Mouse (Mus musculus): ENCODE data around the gene Stx19. TPM values are rescaled to one million over a fixed set of nuclear protein-coding genes. Genes with fewer than 3 reads are reported as not detected.

Gene Stx19
- polyA plus RNA-seq, 1 experiment from 2014 or later: 0.31 TPM

GRCm38 (mm10) chr16:62810855-62811254 is 3.6 kb upstream of the Stx19 start:
- no peak overlapping the region for H3K27ac ChIP-seq (replicated peaks)
- 93% methylated on average over 4 of the region's 4 CpGs for WGBS
- H3K9ac ChIP-seq: no peak overlapping the region
- ATAC-seq (ENCODE audit: low read depth): no peak
- H3K27me3 ChIP-seq: no peaks in the 10 kb centered on the region
- H3K4me2 ChIP-seq: no peak overlapping the region
- H3K4me3 ChIP-seq: no peak overlapping the region
- H3K4me1 ChIP-seq (replicated peaks): peaks cover 6% of the 10 kb centered on the region; the same call in 1 of the 2 replicates
- H3K36me3 ChIP-seq: peaks cover 13% of the 10 kb centered on the region
- H3K9me3 ChIP-seq: no peaks in the 10 kb centered on the region

GRCm38 (mm10) chr16:62813790-62814189 is 686 bp upstream of the Stx19 start:
- H3K4me3 ChIP-seq: no peak overlapping the region
- ATAC-seq (ENCODE audit: low read depth): no peak
- H3K36me3 ChIP-seq: peaks cover 13% of the 10 kb centered on the region
- no peak overlapping the region for H3K4me2 ChIP-seq
- H3K4me1 ChIP-seq (replicated peaks): no peaks in the 10 kb centered on the region
- 81% methylated on average over 5 of the region's 5 CpGs for WGBS
- no peak overlapping the region for H3K27ac ChIP-seq (replicated peaks)
- H3K9me3 ChIP-seq: no peaks in the 10 kb centered on the region
- H3K27me3 ChIP-seq: no peaks in the 10 kb centered on the region
- H3K9ac ChIP-seq: no peak overlapping the region

- Histone ChIP-seq H3K4me3 (no peak overlapping the region), H3K4me1 (replicated peaks) (no peaks in the 10 kb centered on the region), H3K27ac (replicated peaks) (no peak overlapping the region), H3K9me3 (no peaks in the 10 kb centered on the region), H3K9ac (no peak overlapping the region), H3K36me3 (no peaks in the 10 kb centered on the region; the same call in 1 of the 2 replicates), H3K4me2 (no peak overlapping the region), H3K27me3 (no peaks in the 10 kb centered on the region)
- WGBS: 94% methylated on average over 6 of the region's 6 CpGs
- no peak for ATAC-seq (ENCODE audit: low read depth)
Measured at GRCm38 (mm10) chr16:62822472-62822871, 8.0 kb downstream of the Stx19 start.

GRCm38 (mm10) chr16:62826156-62827001 is 11.9 kb downstream of the Stx19 start:
- Histone ChIP-seq H3K4me3 (no peak overlapping the region), H3K27me3 (no peaks in the 10 kb centered on the region), H3K9me3 (no peaks in the 10 kb centered on the region), H3K36me3 (no peaks in the 10 kb centered on the region; the same call in 1 of the 2 replicates), H3K27ac (replicated peaks) (no peak overlapping the region), H3K4me2 (no peak overlapping the region), H3K4me1 (replicated peaks) (no peaks in the 10 kb centered on the region), H3K9ac (no peak overlapping the region)
- 78% methylated on average over 12 of the region's 12 CpGs for WGBS
- peak; percentile 26; the same call in 1 of the 2 replicates for ATAC-seq (ENCODE audit: low read depth)

GRCm38 (mm10) chr16:62832027-62832426 is 17.6 kb downstream of the Stx19 start:
- Histone ChIP-seq H3K4me3 (no peak overlapping the region), H3K27ac (replicated peaks) (no peak overlapping the region), H3K9me3 (no peaks in the 10 kb centered on the region), H3K9ac (no peak overlapping the region), H3K27me3 (no peaks in the 10 kb centered on the region), H3K4me1 (replicated peaks) (no peaks in the 10 kb centered on the region), H3K36me3 (no peaks in the 10 kb centered on the region), H3K4me2 (no peak overlapping the region)
- WGBS: 89% methylated on average over 2 of the region's 2 CpGs
- no peak for ATAC-seq (ENCODE audit: low read depth)

GRCm38 (mm10) chr16:62832481-62832880 is 18.0 kb downstream of the Stx19 start:
- 22% methylated on average over 4 of the region's 4 CpGs for WGBS
- peak; percentile 50; the same call in 1 of the 2 replicates for ATAC-seq (ENCODE audit: low read depth)
- Histone ChIP-seq H3K4me1 (replicated peaks) (no peaks in the 10 kb centered on the region), H3K36me3 (no peaks in the 10 kb centered on the region), H3K4me3 (no peak overlapping the region), H3K9me3 (no peaks in the 10 kb centered on the region), H3K27ac (replicated peaks) (no peak overlapping the region), H3K9ac (no peak overlapping the region), H3K27me3 (no peaks in the 10 kb centered on the region), H3K4me2 (no peak overlapping the region)

- Histone ChIP-seq H3K36me3 (no peaks in the 10 kb centered on the region), H3K27me3 (no peaks in the 10 kb centered on the region), H3K4me1 (replicated peaks) (no peaks in the 10 kb centered on the region), H3K4me2 (no peak overlapping the region), H3K9ac (no peak overlapping the region), H3K27ac (replicated peaks) (no peak overlapping the region), H3K9me3 (no peaks in the 10 kb centered on the region), H3K4me3 (no peak overlapping the region)
- ATAC-seq (ENCODE audit: low read depth): no peak
- WGBS: 61% methylated on average over 3 of the region's 3 CpGs
Measured at GRCm38 (mm10) chr16:62834016-62834735, 19.7 kb downstream of the Stx19 start.

GRCm38 (mm10) chr16:62845341-62845740 is 30.9 kb downstream of the Stx19 start:
- H3K4me2 ChIP-seq: peak overlapping the region; percentile 88
- peaks cover 25% of the 10 kb centered on the region for H3K4me1 ChIP-seq (replicated peaks)
- 92% methylated on average over 6 of the region's 6 CpGs for WGBS
- H3K27ac ChIP-seq (replicated peaks): no peak overlapping the region
- ATAC-seq (ENCODE audit: low read depth): no peak
- H3K4me3 ChIP-seq: peak overlapping the region; percentile 84; the same call in 1 of the 2 replicates
- 0 out of 2 replicates have a peak overlapping the region, but pooled peaks have one; percentile 9 for H3K9ac ChIP-seq
- no peaks in the 10 kb centered on the region for H3K27me3 ChIP-seq
- no peaks in the 10 kb centered on the region for H3K36me3 ChIP-seq
- H3K9me3 ChIP-seq: no peaks in the 10 kb centered on the region

- WGBS: under 1% methylated on average over 52 of the region's 52 CpGs
- Histone ChIP-seq H3K9me3 (no peaks in the 10 kb centered on the region), H3K27me3 (no peaks in the 10 kb centered on the region), H3K27ac (replicated peaks) (peak within 1 kb of the TSS; percentile 77), H3K36me3 (no peaks in the 10 kb centered on the region), H3K4me1 (replicated peaks) (peaks cover 25% of the 10 kb centered on the region), H3K4me2 (peak within 1 kb of the TSS; percentile 88), H3K9ac (peak within 1 kb of the TSS; percentile 89), H3K4me3 (peak within 1 kb of the TSS; percentile 84)
- peak; percentile 100 for ATAC-seq (ENCODE audit: low read depth)
Measured at GRCm38 (mm10) chr16:62846498-62847312, 32.2 kb downstream of the Stx19 start, which contains the start of gene Arl13b. TSS of gene Arl13b (minus strand) at chr16:62847040.

GRCm38 (mm10) chr16:62852464-62853252 is 38.2 kb downstream of the Stx19 start:
- no peaks in the 10 kb centered on the region for H3K27me3 ChIP-seq
- no peak overlapping the region for H3K9ac ChIP-seq
- no peaks in the 10 kb centered on the region for H3K9me3 ChIP-seq
- H3K4me2 ChIP-seq: no peak overlapping the region
- H3K27ac ChIP-seq (replicated peaks): no peak overlapping the region
- ATAC-seq (ENCODE audit: low read depth): no peak
- H3K4me1 ChIP-seq (replicated peaks): peaks cover 7% of the 10 kb centered on the region
- no peak overlapping the region for H3K4me3 ChIP-seq
- 78% methylated on average over 3 of the region's 3 CpGs for WGBS
- H3K36me3 ChIP-seq: no peaks in the 10 kb centered on the region

- H3K27me3 ChIP-seq: no peaks in the 10 kb centered on the region
- H3K4me3 ChIP-seq: peak overlapping the region; percentile 59
- peak overlapping the region; percentile 59; the same call in 1 of the 2 replicates for H3K27ac ChIP-seq (replicated peaks)
- H3K9ac ChIP-seq: peak overlapping the region; percentile 84
- no peaks in the 10 kb centered on the region for H3K36me3 ChIP-seq
- H3K4me2 ChIP-seq: peak overlapping the region; percentile 93
- 21% methylated on average over 3 of the region's 3 CpGs for WGBS
- ATAC-seq (ENCODE audit: low read depth): peak; percentile 37; the same call in 1 of the 2 replicates
- H3K9me3 ChIP-seq: no peaks in the 10 kb centered on the region
- peaks cover 7% of the 10 kb centered on the region for H3K4me1 ChIP-seq (replicated peaks)
Measured at GRCm38 (mm10) chr16:62853611-62854126, 39.2 kb downstream of the Stx19 start.
